Mouse (Mus musculus) embryonic fibroblast, embryonic 13.5 days (primary cell): ENCODE results near the gene Gm49380. TPM values are rescaled to one million over a fixed set of nuclear protein-coding genes. Genes with fewer than 3 reads are reported as not detected.
A peak's percentile ranks its signal among the peaks of the same experiment; 100 is the strongest.

ENCODE experiments used
- H3K27ac ChIP-seq: 2 replicates; pipeline ENCODE4 v1.5.1; 2012; ENCODE audit warnings: low read length, control low read depth, inconsistent platforms; ENCODE audit not compliant: insufficient read depth
- H3K4me1 ChIP-seq: 2 replicates; pipeline ENCODE4 v1.6.1; 2011; ENCODE audit warnings: low read length; ENCODE audit not compliant: control insufficient read depth, insufficient read depth
- H3K4me3 ChIP-seq: 2 replicates; pipeline ENCODE4 v1.5.1; 2011; ENCODE audit warnings: mild to moderate bottlenecking, control low read depth, low read length; ENCODE audit not compliant: insufficient read depth
- CTCF ChIP-seq: IDR thresholded peaks from 2 replicates; pipeline ENCODE4 v1.5.1; 2011; ENCODE audit warnings: mild to moderate bottlenecking, control low read depth, low read length, moderate library complexity, borderline replicate concordance; ENCODE audit not compliant: insufficient read depth
- POLR2A ChIP-seq: IDR thresholded peaks from 2 replicates; pipeline ENCODE4 v1.6.1; 2011; ENCODE audit warnings: low read depth, mild to moderate bottlenecking, control low read depth, low read length, moderate library complexity
- polyA plus RNA-seq: library from polyadenylated mRNA; stranded (reverse); fragments of >200 nt; gene quantifications from 2 replicates; pipeline ENCODE4 v1.2.4, GENCODE M21; 2011; ENCODE audit warnings: low read depth; ENCODE audit not compliant: missing spikeins, insufficient read length

Gene Gm49380
- polyA plus RNA-seq, 1 experiment, result 0.21 TPM

GRCm38 (mm10) chr9:44043708-44044425 is 69.4 kb downstream of the Gm49380 start:
- peak overlapping the region; percentile 49 for H3K27ac ChIP-seq
- peaks cover 7% of the 10 kb centered on the region for H3K4me1 ChIP-seq
- TF ChIP-seq POLR2A (peak; percentile 17; the same call in 1 of the 2 replicates), CTCF (no peak)
- H3K4me3 ChIP-seq, result peak overlapping the region; percentile 59

- TF ChIP-seq POLR2A (peak; percentile 97), CTCF (no peak)
- Histone ChIP-seq H3K4me3 (peak within 1 kb of the TSS; percentile 59), H3K27ac (peak within 1 kb of the TSS; percentile 49)
These were observed 70.2 kb downstream of the Gm49380 start, which contains the start of gene Thy1 for GRCm38 (mm10) chr9:44042836-44043707. Gene Thy1 (plus strand): TSS chr9:44043384.

DNA sequence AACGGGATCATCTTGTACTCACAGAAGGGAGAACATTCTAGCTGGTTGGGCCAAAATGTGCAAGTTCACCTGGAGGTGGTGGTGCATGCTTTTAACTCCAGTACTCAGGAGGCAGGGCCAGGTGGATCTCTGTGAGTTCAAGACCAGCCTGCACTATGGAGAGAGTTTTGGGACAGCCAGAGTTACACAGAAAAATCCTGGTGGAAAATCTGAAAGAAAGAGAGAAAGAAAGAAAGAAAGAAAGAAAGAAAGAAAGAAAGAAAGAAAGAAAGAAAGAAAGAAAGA is 71.0 kb downstream of the Gm49380 start:
- TF ChIP-seq POLR2A (no peak), CTCF (no peak)
- Histone ChIP-seq H3K4me1 (peaks cover 5% of the 10 kb centered on the region), H3K4me3 (no peak overlapping the region), H3K27ac (no peak overlapping the region; the same call in 1 of the 2 replicates)

More at GRCm38 (mm10) chr9:44042836-44043707, 70.2 kb downstream of the Gm49380 start, which contains the start of gene Thy1:
- H3K4me1 ChIP-seq, result peaks cover 5% of the 10 kb centered on the region

- no peak overlapping the region; the same call in 1 of the 2 replicates for H3K27ac ChIP-seq
- no peak for TF ChIP-seq CTCF
- TF ChIP-seq POLR2A, result no peak
- no peak overlapping the region for H3K4me3 ChIP-seq
- peaks cover 5% of the 10 kb centered on the region for H3K4me1 ChIP-seq
These were observed 71.5 kb downstream of the Gm49380 start for GRCm38 (mm10) chr9:44041511-44042395.

DNA sequence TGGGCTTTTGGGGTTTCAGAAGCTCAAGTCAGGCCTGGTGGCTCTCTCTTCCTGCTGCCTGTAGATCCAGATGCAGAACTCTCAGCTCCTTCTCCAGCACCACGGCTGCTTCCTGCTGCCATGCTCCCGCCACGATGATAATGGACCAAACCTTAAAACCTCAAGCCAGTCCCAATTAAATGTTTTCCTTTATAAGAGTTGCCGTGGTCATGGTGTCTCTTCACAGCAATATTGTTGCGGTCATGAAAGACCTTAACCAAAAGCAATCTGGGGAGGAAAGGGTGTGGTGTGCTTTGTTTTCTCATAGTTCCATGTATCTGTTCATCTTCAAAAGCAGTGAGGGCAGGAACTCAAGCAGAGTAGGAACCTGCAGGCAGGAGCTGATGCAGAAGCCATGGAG is 76.2 kb downstream of the Gm49380 start:
- no peak for TF ChIP-seq POLR2A
- no peak for TF ChIP-seq CTCF
- H3K4me3 ChIP-seq, result no peak overlapping the region
- peaks cover 5% of the 10 kb centered on the region for H3K4me1 ChIP-seq
- H3K27ac ChIP-seq, result no peak overlapping the region

- TF ChIP-seq POLR2A (no peak), CTCF (no peak)
- H3K27ac ChIP-seq, result no peak overlapping the region
- H3K4me3 ChIP-seq, result no peak overlapping the region
- peaks cover 5% of the 10 kb centered on the region for H3K4me1 ChIP-seq
These were observed 79.2 kb downstream of the Gm49380 start for GRCm38 (mm10) chr9:44033957-44034727.

GRCm38 (mm10) chr9:44033317-44033716 is 80.0 kb downstream of the Gm49380 start:
- TF ChIP-seq CTCF, result no peak
- no peak for TF ChIP-seq POLR2A
- Histone ChIP-seq H3K4me3 (no peak overlapping the region), H3K27ac (no peak overlapping the region), H3K4me1 (peaks cover 7% of the 10 kb centered on the region)

DNA sequence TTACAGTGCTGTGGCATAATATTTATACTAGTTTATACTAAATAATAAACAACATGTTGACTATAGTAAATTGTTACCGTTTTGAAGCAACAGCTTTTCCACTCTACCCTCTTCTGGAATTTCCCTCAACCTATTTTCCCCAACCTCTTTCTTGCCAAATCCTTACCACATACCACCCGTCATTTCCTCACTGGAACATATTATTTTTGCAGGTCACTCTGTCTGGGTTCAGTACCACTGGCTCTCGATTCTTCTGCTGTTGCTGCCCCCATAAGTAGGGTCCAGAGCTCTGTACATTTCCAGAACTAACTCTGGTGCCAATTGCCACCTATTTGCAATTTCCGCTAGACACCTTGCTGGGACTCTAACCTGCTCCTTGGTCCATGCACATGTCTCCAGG is 81.4 kb downstream of the Gm49380 start:
- H3K4me3 ChIP-seq, result no peak overlapping the region

More for the DNA sequence above, 81.4 kb downstream of the Gm49380 start:
- H3K27ac ChIP-seq, result no peak overlapping the region
- TF ChIP-seq CTCF (no peak), POLR2A (no peak)
- peaks cover 7% of the 10 kb centered on the region for H3K4me1 ChIP-seq
